Mouse (Mus musculus) liver, embryonic 14.5 days (tissue): ENCODE results near the gene Spout1.

Experiments used
- CTCF ChIP-seq: IDR thresholded peaks from 2 replicates; pipeline ENCODE4 v1.5.1; 2016; ENCODE audit warnings: antibody characterized with exemption, low read depth, control low read depth
- EP300 ChIP-seq: IDR thresholded peaks from 2 replicates; pipeline ENCODE4 v1.6.1; 2016; ENCODE audit warnings: antibody characterized with exemption, low read depth

- no peak for TF ChIP-seq CTCF
- no peak for TF ChIP-seq EP300
Observed at GRCm38 (mm10) chr2:30212169-30212545, 33.9 kb upstream of the Spout1 start.
